Mouse (Mus musculus) granulocyte monocyte progenitor cell, adult 5-6 weeks (primary cell): ENCODE results near the gene Fer1l5. TPM values are rescaled to one million over a fixed set of nuclear protein-coding genes. Genes with fewer than 3 reads are reported as not detected.

Experiments used
- ATAC-seq: replicated peaks from 2 replicates; pipeline ENCODE4 v1.8.0; 2016; ENCODE audit warnings: mild to moderate bottlenecking, moderate TSS enrichment, inconsistent platforms; ENCODE audit not compliant: poor library complexity, severe bottlenecking
- total RNA-seq, 2 experiments: library from RNA; stranded (forward) in 1 of 2; stranded (reverse) in 1 of 2; fragments of 200-712, 200-1000 nt in 1 of 2; fragments of >200 nt in 1 of 2; fragmentation: Nextera tagmentation in 1 of 2; gene quantifications; 2 replicates each; pipeline ENCODE4 v1.2.3; 2014 to 2017

The Fer1l5 gene
- total RNA-seq, 2 experiments from 2014 or later: 0.77 TPM; not detected in 1

- ATAC-seq: peak; percentile 67
These were observed 99.4 kb downstream of the Fer1l5 start, which contains the start of gene Cnnm4 for GRCm38 (mm10) chr1:36471181-36472105. Gene Cnnm4, plus strand, starts transcription at chr1:36471620.

Other genes with a start within 250 kb of the Fer1l5 start
- gene Uggt1, start 127.6 kb upstream of the Fer1l5 start, total RNA-seq (2014; fragmentation: Nextera tagmentation): 63.8 and 67.1 TPM in 2 replicates
- 155 and 170 TPM in 2 replicates for gene Uggt1, start 127.6 kb upstream of the Fer1l5 start, total RNA-seq (2017)
- gene Neurl3, start 97.6 kb upstream of the Fer1l5 start, total RNA-seq (2014; fragmentation: Nextera tagmentation): 9.8 and 13.1 TPM in 2 replicates
- 14.4 and 17.5 TPM in 2 replicates for gene Neurl3, start 97.6 kb upstream of the Fer1l5 start, total RNA-seq (2017)
- gene Arid5a, start 64.6 kb upstream of the Fer1l5 start, total RNA-seq (2014; fragmentation: Nextera tagmentation): 36.0 and 42.2 TPM in 2 replicates
- 33.7 and 33.9 TPM in 2 replicates for gene Arid5a, start 64.6 kb upstream of the Fer1l5 start, total RNA-seq (2017)
- gene Kansl3, start 3.1 kb upstream of the Fer1l5 start, total RNA-seq (2014; fragmentation: Nextera tagmentation): 37.2 and 57.8 TPM in 2 replicates
- gene Kansl3, start 3.1 kb upstream of the Fer1l5 start, total RNA-seq (2017): 36.9 and 40.2 TPM in 2 replicates
- gene Lman2l, start 73.0 kb downstream of the Fer1l5 start, total RNA-seq (2014; fragmentation: Nextera tagmentation): 21.0 and 25.0 TPM in 2 replicates
- 5.9 and 6.3 TPM in 2 replicates for gene Lman2l, start 73.0 kb downstream of the Fer1l5 start, total RNA-seq (2017)
- 7.6 and 14.1 TPM in 2 replicates for gene Cnnm4, start 99.3 kb downstream of the Fer1l5 start, total RNA-seq (2014; fragmentation: Nextera tagmentation)
- gene Cnnm4, start 99.3 kb downstream of the Fer1l5 start, total RNA-seq (2017): 4.4 and 6.1 TPM in 2 replicates
- 14.7 and 28.8 TPM in 2 replicates for gene Cnnm3, start 139.6 kb downstream of the Fer1l5 start, total RNA-seq (2014; fragmentation: Nextera tagmentation)
- 9.3 and 14.4 TPM in 2 replicates for gene Cnnm3, start 139.6 kb downstream of the Fer1l5 start, total RNA-seq (2017)
- gene Ankrd23, start 164.6 kb downstream of the Fer1l5 start, total RNA-seq (2014; fragmentation: Nextera tagmentation): 7.0 and 12.2 TPM in 2 replicates
- 5.8 and 8.4 TPM in 2 replicates for gene Ankrd23, start 164.6 kb downstream of the Fer1l5 start, total RNA-seq (2017)
- not detected in 2 replicates for gene Gm42417, start 167.1 kb downstream of the Fer1l5 start, total RNA-seq (2014; fragmentation: Nextera tagmentation)
- 0.93 TPM in 1 of 2 replicates, not detected in the other for gene Gm42417, start 167.1 kb downstream of the Fer1l5 start, total RNA-seq (2017)
- gene Ankrd39, start 175.2 kb downstream of the Fer1l5 start, total RNA-seq (2014; fragmentation: Nextera tagmentation): 4.9 and 6.5 TPM in 2 replicates
- 3.1 and 7.2 TPM in 2 replicates for gene Ankrd39, start 175.2 kb downstream of the Fer1l5 start, total RNA-seq (2017)
- 2.0 and 2.3 TPM in 2 replicates for gene Sema4c, start 186.1 kb downstream of the Fer1l5 start, total RNA-seq (2014; fragmentation: Nextera tagmentation)
- gene Sema4c, start 186.1 kb downstream of the Fer1l5 start, total RNA-seq (2017): 1.9 and 2.1 TPM in 2 replicates